Mouse (Mus musculus): Measurements from ENCODE around the gene Gpr171.

DNA sequence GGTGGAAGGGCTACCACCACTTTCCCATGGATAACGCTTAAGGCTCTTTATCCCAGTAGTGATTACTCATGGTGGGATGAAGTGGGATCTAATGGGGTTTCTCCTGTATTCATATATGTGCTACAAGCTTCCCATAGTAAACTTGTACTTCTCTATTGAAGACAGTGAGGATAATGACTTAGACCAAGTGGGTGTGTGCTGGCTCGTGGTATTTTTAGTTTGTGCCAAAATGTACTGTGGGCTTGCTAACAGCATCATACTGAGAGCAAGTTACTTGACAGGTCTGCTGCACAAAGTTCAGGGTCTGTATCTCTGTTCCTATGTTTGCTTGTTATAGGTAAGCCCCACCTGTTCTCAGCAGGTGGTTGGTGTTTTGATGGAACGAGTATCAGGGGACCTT, 35.7 kb downstream of the Gpr171 start:
- TF ChIP-seq CTCF (IDR thresholded peaks at IDR 0.05; ENCODE audit: insufficient read depth, low read length) (no peak), POLR2A (IDR thresholded peaks at IDR 0.05; ENCODE audit: borderline replicate concordance, extremely low read depth, low read depth, low read length) (no peak)

Measured in lung, adult 2 months (tissue).